ENCODE assay signal across 27 mouse cellular contexts in genomic region chr1:161736255-161736654, GRCm38 (mm10). TPM values are rescaled to one million over a fixed set of nuclear protein-coding genes. Genes with fewer than 3 reads are reported as not detected.
DNase-seq lines count a peak whose midpoint lies in the region; ATAC-seq and TF ChIP-seq lines count a peak whose summit lies in the region.
"Had no signal": no experiment of that assay in that cellular context is flagged by ENCODE, and none has a peak within 500 bp of the region (broad histone marks: within the 10 kb centered on the region; RNA-seq: fewer than 3 reads in every experiment).

No protein-coding gene starts in this region.

- no peak overlapping the region for H3K27ac ChIP-seq in heart, embryonic 12.5 days (ENCODE audit: poor library complexity, severe bottlenecking)
- no peak overlapping the region for H3K27ac ChIP-seq in neural tube, embryonic 15.5 days (replicated peaks)
- H3K27ac ChIP-seq in MEL (ENCODE audit: control insufficient read depth, low read depth, low read length) = no peak overlapping the region
- H3K27ac ChIP-seq: embryonic facial prominence, embryonic 13.5 days; forebrain, embryonic 10.5 days; heart, embryonic 10.5 days; hindbrain, embryonic 14.5 days; intestine, embryonic 15.5 days; limb, embryonic 12.5 days; liver, embryonic 15.5 days; stomach, embryonic 15.5 days had no signal

- TF ChIP-seq POLR2A in MEL (IDR thresholded peaks at IDR 0.05; ENCODE audit: control insufficient read depth in 1 of 2, insufficient read depth in 1 of 2, low read depth in 1 of 2, low read length in 2 of 2, poor library complexity in 1 of 2) = no peak

- H3K9ac ChIP-seq in heart, embryonic 12.5 days = no peak overlapping the region
- no peak overlapping the region for H3K9ac ChIP-seq in neural tube, embryonic 15.5 days (replicated peaks)
- H3K9ac ChIP-seq in MEL (ENCODE audit: control insufficient read depth, low read depth, low read length, poor library complexity, severe bottlenecking) = no peak overlapping the region
- H3K9ac ChIP-seq: embryonic facial prominence, embryonic 13.5 days; forebrain, postnatal 0 days; hindbrain, embryonic 14.5 days; intestine, embryonic 15.5 days; limb, embryonic 12.5 days; liver, embryonic 15.5 days; lung, embryonic 14.5 days; stomach, embryonic 15.5 days had no signal

- H3K4me3 ChIP-seq in heart, embryonic 12.5 days = no peak overlapping the region
- no peak overlapping the region for H3K4me3 ChIP-seq in neural tube, embryonic 15.5 days (replicated peaks)
- H3K4me3 ChIP-seq in MEL (ENCODE audit: control insufficient read depth in 1 of 2, insufficient read depth in 1 of 2, low read depth in 2 of 2, low read length in 2 of 2) = no peak overlapping the region
- H3K4me3 ChIP-seq: embryonic facial prominence, embryonic 13.5 days; forebrain, embryonic 10.5 days; heart, embryonic 10.5 days; intestine, embryonic 15.5 days; limb, embryonic 12.5 days; liver, embryonic 15.5 days; stomach, embryonic 15.5 days had no signal

- no peaks in the 10 kb centered on the region for H3K79me2 ChIP-seq in MEL (ENCODE audit: control insufficient read depth, insufficient read depth, low read length, poor library complexity)

- no peak for TF ChIP-seq CTCF in MEL (IDR thresholded peaks at IDR 0.05 in 2 of 3, conservative IDR thresholded peaks at IDR 0.05 in 1 of 3; ENCODE audit: control insufficient read depth in 1 of 3, insufficient read depth in 1 of 3, low read depth in 2 of 3, low read length in 3 of 3, poor library complexity in 1 of 3, severe bottlenecking in 1 of 3)

- H3K36me3 ChIP-seq in heart, embryonic 12.5 days = no peaks in the 10 kb centered on the region
- no peaks in the 10 kb centered on the region for H3K36me3 ChIP-seq in neural tube, embryonic 15.5 days
- peaks cover 0 to 8% of the 10 kb centered on the region in 2 experiments; a peak in 2 of 4 replicates for H3K36me3 ChIP-seq in MEL (ENCODE audit: control insufficient read depth in 1 of 2, insufficient read depth in 2 of 2, low read length in 2 of 2)
- H3K36me3 ChIP-seq in splenic B cell, adult 2 months (ENCODE audit: control insufficient read depth, insufficient read depth, low read length, poor library complexity, severe bottlenecking) = no peaks in the 10 kb centered on the region
- H3K36me3 ChIP-seq: embryonic facial prominence, embryonic 13.5 days; forebrain, embryonic 10.5 days; heart, embryonic 10.5 days; intestine, embryonic 15.5 days; limb, embryonic 12.5 days; liver, embryonic 15.5 days; stomach, embryonic 15.5 days had no signal

- TF ChIP-seq RAD21 in MEL (IDR thresholded peaks at IDR 0.05; ENCODE audit: low read depth, low read length) = no peak

- no peaks in the 10 kb centered on the region for H3K9me3 ChIP-seq in heart, embryonic 12.5 days (replicated peaks)
- no peaks in the 10 kb centered on the region for H3K9me3 ChIP-seq in neural tube, embryonic 15.5 days (replicated peaks)
- H3K9me3 ChIP-seq in MEL (replicated peaks; ENCODE audit: insufficient read depth, low read length) = no peaks in the 10 kb centered on the region
- H3K9me3 ChIP-seq: embryonic facial prominence, embryonic 13.5 days; forebrain, embryonic 10.5 days; heart, embryonic 10.5 days; intestine, embryonic 15.5 days; limb, embryonic 12.5 days; liver, embryonic 15.5 days; stomach, embryonic 15.5 days had no signal

- TF ChIP-seq EP300 in MEL (IDR thresholded peaks at IDR 0.05; ENCODE audit: low read depth in 1 of 2, low read length in 2 of 2) = peak in 1 of 2 experiments; percentile 37; a peak in 2 of 4 replicates

- DNase-seq in heart, adult 11 months = peak; percentile 81
- peak; percentile 11 for DNase-seq in neural tube, embryonic 10.5 days (ENCODE audit: extremely low spot score, low spot score)
- peak; percentile 29 for DNase-seq in MEL (ENCODE audit: low read depth, low spot score)
- peak; percentile 26 for DNase-seq in splenic B cell, adult 2 months (ENCODE audit: low read depth, low spot score)
- no peak for DNase-seq in ovary, postnatal 10 days (ENCODE audit: low spot score)
- DNase-seq: adrenal gland, postnatal 25 days; cerebellum, adult 11-12 months; cerebellum, adult 9-11 months; gastrocnemius, postnatal 10 days; layer of hippocampus, adult 9-11 months; thymus, postnatal 14 days had no signal

- no peak for ATAC-seq in heart, embryonic 12.5 days (ENCODE audit: insufficient number of reproducible peaks, low FRiP score)
- no peak for ATAC-seq in neural tube, embryonic 15.5 days (ENCODE audit: low FRiP score)
- no peak for ATAC-seq in inflammation-experienced regulatory T-cells, adult 6 months
- ATAC-seq: intestine, embryonic 15.5 days had no signal

- H3K4me1 ChIP-seq in heart, embryonic 12.5 days (replicated peaks) = no peaks in the 10 kb centered on the region
- no peaks in the 10 kb centered on the region for H3K4me1 ChIP-seq in neural tube, embryonic 15.5 days
- H3K4me1 ChIP-seq in MEL (ENCODE audit: control insufficient read depth in 1 of 2, insufficient read depth in 2 of 2, low read length in 2 of 2) = peaks cover 2 to 12% of the 10 kb centered on the region in 2 experiments; a peak in 3 of 4 replicates
- H3K4me1 ChIP-seq: forebrain, embryonic 10.5 days; heart, embryonic 10.5 days; intestine, embryonic 15.5 days; limb, embryonic 12.5 days; stomach, embryonic 15.5 days had no signal

- no peak overlapping the region for H3K4me2 ChIP-seq in heart, embryonic 12.5 days
- no peak overlapping the region for H3K4me2 ChIP-seq in neural tube, embryonic 15.5 days
- H3K4me2 ChIP-seq: embryonic facial prominence, embryonic 13.5 days; hindbrain, embryonic 14.5 days; intestine, embryonic 15.5 days; limb, embryonic 12.5 days; lung, embryonic 14.5 days; midbrain, embryonic 11.5 days; stomach, embryonic 15.5 days had no signal

- H3K27me3 ChIP-seq in heart, embryonic 12.5 days (replicated peaks) = no peaks in the 10 kb centered on the region; the same call in 1 of the 2 replicates
- no peaks in the 10 kb centered on the region for H3K27me3 ChIP-seq in neural tube, embryonic 15.5 days (replicated peaks)
- H3K27me3 ChIP-seq in MEL (ENCODE audit: control insufficient read depth in 1 of 2, insufficient read depth in 2 of 2, low read length in 2 of 2) = peaks cover 0 to 3% of the 10 kb centered on the region in 2 experiments; a peak in 2 of 4 replicates
- no peaks in the 10 kb centered on the region; the same call in 1 of the 2 replicates for H3K27me3 ChIP-seq in splenic B cell, adult 2 months (ENCODE audit: control insufficient read depth, insufficient read depth, low read length, poor library complexity, severe bottlenecking)
- H3K27me3 ChIP-seq: intestine, embryonic 15.5 days; stomach, embryonic 15.5 days had no signal

- WGBS in heart, embryonic 12.5 days = 76% methylated on average over 3 of the region's 3 CpGs
- WGBS in neural tube, embryonic 15.5 days = 94% methylated on average over 3 of the region's 3 CpGs

TF ChIP-seq in MEL, 35 proteins besides CTCF, POLR2A, EP300 and RAD21:
- TF ChIP-seq CHD2 (IDR thresholded peaks at IDR 0.05; ENCODE audit: low read length) (no peak), ZC3H11A (IDR thresholded peaks at IDR 0.05; ENCODE audit: low read depth, low read length) (no peak), ZMIZ1 (IDR thresholded peaks at IDR 0.05; ENCODE audit: low read depth, low read length) (no peak), MYC (IDR thresholded peaks at IDR 0.05; ENCODE audit: low read depth, low read length) (no peak), GATA1 (IDR thresholded peaks at IDR 0.05; ENCODE audit: low read depth, low read length) (peak; percentile 68), ZNF384 (IDR thresholded peaks at IDR 0.05; ENCODE audit: low read depth, low read length) (no peak), MEF2A (IDR thresholded peaks at IDR 0.05; ENCODE audit: extremely low read depth, insufficient replicate concordance, low read depth, low read length, poor library complexity, severe bottlenecking) (no peak), USF2 (IDR thresholded peaks at IDR 0.05; ENCODE audit: borderline replicate concordance in 1 of 2, insufficient read depth in 1 of 2, low read depth in 1 of 2, low read length in 2 of 2) (no peak), SMC3 (IDR thresholded peaks at IDR 0.05; ENCODE audit: low read depth, low read length) (no peak), SIN3A (IDR thresholded peaks at IDR 0.05; ENCODE audit: low read length) (no peak), MAFK (IDR thresholded peaks at IDR 0.05; ENCODE audit: borderline replicate concordance, low read depth, low read length) (no peak), TCF12 (IDR thresholded peaks at IDR 0.05; ENCODE audit: low read depth, low read length) (peak; percentile 53; the same call in 1 of the 2 replicates), GABPA (IDR thresholded peaks at IDR 0.05; ENCODE audit: low read depth, low read length) (no peak)

RNA-seq across cellular contexts. Expression of gene Fasl, which starts 52.0 kb away (rescaled TPM):
- not detected in 2 replicates for polyA plus RNA-seq in heart, embryonic 12.5 days (2016; fragmentation: Nextera tagmentation; extraction: Ambion mirVana)
- 0.28 and 0.51 TPM in 2 replicates for polyA plus RNA-seq in neural tube, embryonic 15.5 days (2015; fragmentation: Nextera tagmentation; extraction: Ambion mirVana)
- total RNA-seq in MEL (2012; rRNA removed) = not detected in 2 replicates
- polyA plus RNA-seq in MEL (2012; ENCODE audit: insufficient read depth in 1 of 2, insufficient read length in 2 of 2, low read depth in 1 of 2, low replicate concordance in 2 of 2, missing spikeins in 1 of 2) = not detected
- polyA plus RNA-seq in inflammation-experienced regulatory T-cells, adult 6 months (2017; shearing (Covaris generic)) = 10 to 100 TPM; 13.0 to 56.3 (median 19.1) TPM
- total RNA-seq: adrenal gland, postnatal 25 days; gastrocnemius, postnatal 10 days; granulocyte monocyte progenitor cell, adult 5-6 weeks; left cerebral cortex, postnatal 14 days had no signal
- polyA plus RNA-seq: embryonic facial prominence, embryonic 13.5 days; forebrain, embryonic 10.5 days; forebrain, postnatal 0 days; heart, embryonic 10.5 days; hindbrain, embryonic 14.5 days; intestine, embryonic 15.5 days; limb, embryonic 12.5 days; lung, embryonic 14.5 days; stomach, embryonic 15.5 days had no signal
